Mouse (Mus musculus) heart, adult 2 months (tissue): ENCODE measurements around the gene Unc79. TPM values are rescaled to one million over a fixed set of nuclear protein-coding genes. Genes with fewer than 3 reads are reported as not detected.

Experiments used
- DNase-seq, 2 experiments: peaks; one replicate each; pipeline ENCODE4 v3.0.0; 2021
- H3K27ac ChIP-seq: fragments of 200-600 bp; 2 replicates; pipeline ENCODE4 v1.8.1; 2022
- H3K27me3 ChIP-seq: fragments of 200-500 bp; 2 replicates; pipeline ENCODE4 v1.6.1; 2012; ENCODE audit warnings: mild to moderate bottlenecking, low read length, inconsistent platforms, mixed read lengths; ENCODE audit not compliant: control insufficient read depth, insufficient read depth
- H3K36me3 ChIP-seq: fragments of 200-500 bp; 2 replicates; pipeline ENCODE4 v1.6.1; 2012; ENCODE audit warnings: low read length, inconsistent platforms; ENCODE audit not compliant: control insufficient read depth, insufficient read depth
- H3K4me1 ChIP-seq: fragments of 200-500 bp; 2 replicates; pipeline ENCODE4 v1.6.1; 2011; ENCODE audit warnings: low read length; ENCODE audit not compliant: control insufficient read depth, insufficient read depth
- H3K4me3 ChIP-seq: fragments of 200-600 bp; 2 replicates; pipeline ENCODE4 v1.8.1; 2022
- H3K79me2 ChIP-seq: fragments of 200-500 bp; replicated peaks from 2 replicates; pipeline ENCODE4 v1.6.1; 2012; ENCODE audit warnings: mild to moderate bottlenecking, inconsistent platforms, low read length, moderate library complexity, mixed read lengths; ENCODE audit not compliant: control insufficient read depth, insufficient read depth
- H3K9ac ChIP-seq: fragments of 200-500 bp; 2 replicates; pipeline ENCODE4 v1.6.1; 2012; ENCODE audit warnings: low read depth, mild to moderate bottlenecking, control low read depth, inconsistent platforms, low read length, mixed read lengths
- CTCF ChIP-seq: fragments of 200-600 bp; IDR thresholded peaks from 2 replicates; pipeline ENCODE4 v1.8.1; 2022; ENCODE audit warnings: antibody characterized with exemption, mild to moderate bottlenecking, moderate library complexity
- EP300 ChIP-seq: fragments of 200-500 bp; IDR thresholded peaks from 2 replicates; pipeline ENCODE4 v1.6.1; 2011; ENCODE audit warnings: low read depth, low read length, control low read depth; ENCODE audit not compliant: insufficient read depth
- POLR2A ChIP-seq: fragments of 200-500 bp; IDR thresholded peaks from 2 replicates; pipeline ENCODE4 v1.6.1; 2011; ENCODE audit warnings: mild to moderate bottlenecking, low read depth, low read length, control low read depth; ENCODE audit not compliant: insufficient read depth
- WGBS: fragments of 180-500 bp; shearing (Covaris S2); methylation state at CpG from one replicate; pipeline ENCODE4 v1.1.7; 2018; 5-methylcytosine and 5-hydroxymethylcytosine counted together
- intact Hi-C: fragments of 180-260 bp; cut with DNase I; formaldehyde crosslinking; loops from one replicate; pipeline ENCODE4 v1.15.1; 2025
- polyA plus RNA-seq: library from polyadenylated mRNA; depleted of rRNA; stranded (reverse); fragments of >200 nt; gene quantifications from 2 replicates; pipeline ENCODE4 v1.2.3, GENCODE M21; 2012
- total RNA-seq, 2 experiments: library from RNA; stranded (reverse); gene quantifications; 2 replicates each; pipeline ENCODE4 v1.2.3; 2021

Gene Unc79
- total and polyA plus RNA-seq, 3 experiments, result 0.05 to 0.20 (median 0.05) TPM

DNA sequence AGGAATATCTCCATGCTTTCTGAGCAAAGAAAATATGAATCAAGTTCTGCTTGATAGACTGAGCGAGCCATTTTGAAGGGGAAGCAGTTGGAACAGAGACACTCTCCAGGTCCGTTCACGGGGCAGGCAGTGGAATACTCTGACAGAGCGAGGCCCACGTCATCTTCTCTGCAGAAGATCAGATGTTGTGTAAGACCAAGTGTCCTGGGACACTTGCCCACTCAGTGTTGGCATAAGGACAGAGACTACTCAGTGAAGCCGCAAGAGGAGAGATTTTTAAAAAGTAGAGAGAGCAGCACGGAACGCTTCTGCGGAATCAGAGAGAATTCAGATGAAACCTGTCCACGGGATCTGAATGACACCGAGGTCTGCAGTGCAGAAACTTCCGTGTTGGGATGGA is 69.5 kb downstream of the Unc79 start:
- H3K27ac ChIP-seq, result no peak overlapping the region
- intact Hi-C loops, result no loop called here
- no peaks in the 10 kb centered on the region for H3K27me3 ChIP-seq
- no peaks in the 10 kb centered on the region for H3K79me2 ChIP-seq
- DNase-seq, result no peak
- TF ChIP-seq EP300 (no peak), POLR2A (no peak), CTCF (no peak)
- no peaks in the 10 kb centered on the region for H3K36me3 ChIP-seq
- WGBS, result 86% methylated on average over 12 of the region's 12 CpGs
- H3K4me1 ChIP-seq, result no peaks in the 10 kb centered on the region
- no peak overlapping the region for H3K9ac ChIP-seq
- H3K4me3 ChIP-seq, result no peak overlapping the region

DNA sequence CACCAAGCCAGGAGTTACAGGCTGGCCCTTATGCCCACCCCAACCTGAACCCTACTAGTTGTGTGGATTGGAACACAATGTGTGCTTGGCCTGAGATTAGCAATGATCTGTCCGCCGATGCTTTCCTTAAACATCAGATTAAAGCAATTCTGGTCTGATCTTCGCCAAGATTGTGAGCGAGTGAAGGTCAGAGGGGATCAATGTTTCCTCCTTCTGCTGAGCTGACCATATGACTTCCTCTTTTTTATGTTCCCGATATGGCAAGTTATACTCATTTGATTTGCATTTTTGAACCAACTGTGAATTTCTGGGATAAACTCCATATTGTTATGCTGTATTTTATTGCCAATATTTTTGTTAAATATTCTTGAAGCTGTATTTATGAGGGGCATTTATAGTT is 88.0 kb downstream of the Unc79 start:
- no peak for DNase-seq
- Histone ChIP-seq H3K36me3 (no peaks in the 10 kb centered on the region), H3K4me3 (no peak overlapping the region), H3K4me1 (no peaks in the 10 kb centered on the region), H3K27me3 (no peaks in the 10 kb centered on the region), H3K9ac (no peak overlapping the region), H3K79me2 (no peaks in the 10 kb centered on the region), H3K27ac (no peak overlapping the region)
- intact Hi-C loops, result no loop called here
- WGBS, result 53% methylated on average over 5 of the region's 5 CpGs
- no peak for TF ChIP-seq CTCF
- no peak for TF ChIP-seq EP300
- no peak for TF ChIP-seq POLR2A

DNA sequence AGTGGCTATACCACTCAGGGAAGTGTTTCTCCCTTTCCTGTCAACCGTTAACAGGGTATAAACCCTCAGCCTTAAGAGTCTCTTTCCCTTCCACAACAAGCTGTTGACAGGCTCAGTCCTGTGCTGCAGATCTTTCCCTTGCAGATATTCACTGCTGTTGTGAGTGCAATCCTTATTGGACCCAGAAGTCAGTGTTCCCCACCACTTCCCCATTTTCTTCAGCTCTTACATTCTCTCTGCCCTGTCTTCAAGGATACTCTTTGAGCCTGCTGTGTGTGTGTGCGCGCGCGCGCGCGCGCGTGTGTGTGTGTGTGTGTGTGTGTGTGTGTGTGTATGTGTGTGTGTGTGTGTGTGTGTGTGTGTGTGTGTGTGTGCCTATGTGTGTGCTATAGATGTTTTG is 90.7 kb downstream of the Unc79 start:
- Histone ChIP-seq H3K27me3 (no peaks in the 10 kb centered on the region), H3K4me1 (no peaks in the 10 kb centered on the region), H3K36me3 (no peaks in the 10 kb centered on the region), H3K4me3 (no peak overlapping the region), H3K79me2 (no peaks in the 10 kb centered on the region), H3K9ac (no peak overlapping the region), H3K27ac (no peak overlapping the region)
- TF ChIP-seq EP300 (no peak), CTCF (no peak), POLR2A (no peak)
- WGBS, result 91% methylated on average over 10 of the region's 10 CpGs
- intact Hi-C loops, result no loop called here
- DNase-seq, result no peak

DNA sequence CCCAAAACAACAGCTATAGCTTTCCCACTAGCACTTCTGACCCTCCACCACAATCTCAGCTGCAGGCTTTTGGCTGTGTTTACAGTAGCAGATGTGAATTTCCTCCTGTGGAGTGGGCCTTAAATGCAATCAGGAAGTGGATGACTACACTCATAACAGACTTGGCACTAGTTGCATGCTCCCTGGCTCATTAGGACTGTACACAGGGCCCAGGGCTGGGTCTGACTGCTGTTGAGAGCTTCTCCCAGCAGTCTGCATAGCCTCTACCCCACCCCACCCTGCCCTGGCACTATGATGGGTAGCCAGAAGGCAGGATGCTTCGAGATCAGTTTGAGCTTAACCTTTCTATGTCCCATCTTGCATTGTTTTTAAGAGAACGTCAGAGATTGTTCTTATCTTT is 91.5 kb downstream of the Unc79 start:
- 51% methylated on average over 2 of the region's 2 CpGs for WGBS
- DNase-seq, result no peak
- intact Hi-C loops, result no loop called here
- H3K4me3 ChIP-seq, result no peak overlapping the region
- H3K79me2 ChIP-seq, result no peaks in the 10 kb centered on the region
- TF ChIP-seq CTCF (no peak), POLR2A (no peak), EP300 (no peak)
- H3K27ac ChIP-seq, result no peak overlapping the region
- no peak overlapping the region for H3K9ac ChIP-seq
- H3K4me1 ChIP-seq, result no peaks in the 10 kb centered on the region
- no peaks in the 10 kb centered on the region for H3K27me3 ChIP-seq
- no peaks in the 10 kb centered on the region for H3K36me3 ChIP-seq

DNA sequence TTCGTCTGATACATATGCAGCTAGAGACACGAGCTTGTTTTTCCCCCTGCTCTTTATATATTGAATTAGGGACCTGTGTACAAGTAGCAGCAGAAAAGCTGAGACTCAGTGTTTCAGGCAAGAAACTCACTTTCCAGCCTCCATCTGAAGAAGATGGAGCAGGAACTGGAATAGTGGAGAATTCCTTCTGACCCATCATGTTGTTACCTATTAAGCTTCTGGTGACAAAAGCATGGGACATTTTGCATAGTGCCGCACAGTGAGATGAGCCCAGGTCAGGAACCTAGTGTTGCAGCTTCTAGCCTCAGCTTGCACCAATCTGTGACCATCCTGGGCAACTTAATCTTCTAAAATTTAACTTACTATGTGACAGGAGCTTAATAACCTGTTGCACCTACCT is 92.7 kb downstream of the Unc79 start:
- H3K4me3 ChIP-seq, result no peak overlapping the region
- 83% methylated on average over 3 of the region's 3 CpGs for WGBS
- no peak overlapping the region for H3K9ac ChIP-seq
- no peaks in the 10 kb centered on the region for H3K79me2 ChIP-seq
- no peaks in the 10 kb centered on the region for H3K36me3 ChIP-seq
- no peak overlapping the region for H3K27ac ChIP-seq
- H3K27me3 ChIP-seq, result no peaks in the 10 kb centered on the region
- H3K4me1 ChIP-seq, result no peaks in the 10 kb centered on the region
- intact Hi-C loops, result no loop called here
- no peak for DNase-seq
- TF ChIP-seq EP300, result no peak
- TF ChIP-seq CTCF, result no peak
- no peak for TF ChIP-seq POLR2A

DNA sequence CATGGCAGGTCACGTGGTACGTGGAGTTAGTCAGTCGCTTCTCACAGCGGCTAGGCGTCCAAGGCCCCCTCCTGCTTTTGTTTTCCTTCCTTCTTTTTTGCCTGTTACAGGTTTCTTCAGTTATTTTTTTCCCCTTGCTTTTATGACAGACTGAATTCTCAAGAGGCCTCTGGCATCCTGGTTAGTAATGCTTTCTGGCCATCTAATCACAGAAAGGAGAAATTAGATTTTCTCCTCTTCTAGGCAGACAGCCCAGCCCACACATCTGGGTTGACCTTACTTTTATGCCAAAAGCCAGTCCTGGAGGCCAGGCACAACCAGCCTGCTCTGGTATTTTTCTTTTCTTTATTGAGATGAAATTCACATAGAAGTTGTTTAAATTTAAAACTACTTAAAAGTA is 94.1 kb downstream of the Unc79 start:
- Histone ChIP-seq H3K9ac (no peak overlapping the region), H3K27me3 (no peaks in the 10 kb centered on the region), H3K4me3 (no peak overlapping the region), H3K27ac (no peak overlapping the region), H3K79me2 (no peaks in the 10 kb centered on the region), H3K36me3 (no peaks in the 10 kb centered on the region), H3K4me1 (no peaks in the 10 kb centered on the region)
- intact Hi-C loops, result no loop called here
- WGBS, result 81% methylated on average over 5 of the region's 5 CpGs
- no peak for DNase-seq
- TF ChIP-seq POLR2A (no peak), EP300 (no peak), CTCF (no peak)

DNA sequence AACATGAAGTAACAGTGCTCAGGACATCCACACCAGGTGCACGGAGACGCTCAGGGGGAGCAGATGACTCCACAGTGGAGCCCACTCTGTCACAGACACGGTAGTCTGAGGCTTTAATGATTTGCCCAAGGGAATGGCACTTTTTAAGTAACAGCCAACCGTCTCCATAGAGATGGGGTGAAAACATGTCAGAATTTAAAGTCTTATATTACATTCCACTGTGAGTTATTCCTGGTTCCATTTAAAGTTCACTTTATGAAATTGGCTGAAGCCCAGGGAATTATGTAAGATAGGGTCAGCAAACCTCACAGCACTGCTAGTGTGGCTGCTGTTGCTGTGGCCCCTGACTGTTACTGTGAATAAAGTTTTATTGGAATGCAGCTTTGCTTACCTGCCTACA is 95.8 kb downstream of the Unc79 start:
- no peak for DNase-seq
- H3K27me3 ChIP-seq, result no peaks in the 10 kb centered on the region
- H3K9ac ChIP-seq, result no peak overlapping the region
- H3K27ac ChIP-seq, result no peak overlapping the region
- 74% methylated on average over 4 of the region's 4 CpGs for WGBS
- intact Hi-C loops, result no loop called here
- H3K79me2 ChIP-seq, result no peaks in the 10 kb centered on the region
- no peaks in the 10 kb centered on the region for H3K4me1 ChIP-seq
- TF ChIP-seq EP300 (no peak), CTCF (no peak), POLR2A (no peak)
- H3K36me3 ChIP-seq, result no peaks in the 10 kb centered on the region
- no peak overlapping the region for H3K4me3 ChIP-seq
